Mouse (Mus musculus): ENCODE results near the gene Tcl1b3.
"Not testable (repeated sequence)": the region's sequence is repeated elsewhere in the genome, so short reads cannot be mapped to it uniquely, and the experiment has no call there.

- TF ChIP-seq CTCF (IDR thresholded peaks at IDR 0.05; ENCODE audit: low read depth, low read length); POLR2A (IDR thresholded peaks at IDR 0.05; ENCODE audit: borderline replicate concordance, low read depth, low read length): not testable (repeated sequence)
Observed at GRCm38 (mm10) chr12:105174318-105174717, 16.5 kb upstream of the Tcl1b3 start.
